Mouse (Mus musculus) hindbrain, embryonic 12.5 days (tissue): ENCODE results near the gene Tbc1d23. TPM values are rescaled to one million over a fixed set of nuclear protein-coding genes. Genes with fewer than 3 reads are reported as not detected.
A peak's percentile ranks its signal among the peaks of the same experiment; 100 is the strongest.

Source experiments
- ATAC-seq: fragments of 200-750 bp; cut with Nextera tagmentation; 2 replicates; pipeline ENCODE4 v1.8.0; 2017; ENCODE audit warnings: moderate TSS enrichment; ENCODE audit not compliant: low FRiP score
- H3K27ac ChIP-seq: fragments of 300-500 bp; sonication (generic); 2 replicates; pipeline ENCODE4 v1.5.1; 2016; ENCODE audit warnings: mild to moderate bottlenecking
- H3K27me3 ChIP-seq: fragments of 300-500 bp; sonication (generic); 2 replicates; pipeline ENCODE4 v1.6.1; 2016; ENCODE audit warnings: mild to moderate bottlenecking
- H3K36me3 ChIP-seq: fragments of 300-500 bp; sonication (generic); 2 replicates; pipeline ENCODE4 v1.6.1; 2016; ENCODE audit warnings: mild to moderate bottlenecking
- H3K4me1 ChIP-seq: fragments of 300-500 bp; sonication (generic); 2 replicates; pipeline ENCODE4 v1.6.1; 2016
- H3K4me2 ChIP-seq: fragments of 300-500 bp; sonication (generic); replicated peaks from 2 replicates; pipeline ENCODE4 v1.6.1; 2016; ENCODE audit warnings: mild to moderate bottlenecking
- H3K4me3 ChIP-seq: fragments of 300-500 bp; sonication (generic); 2 replicates; pipeline ENCODE4 v1.5.1; 2016; ENCODE audit warnings: mild to moderate bottlenecking
- H3K9ac ChIP-seq: fragments of 300-500 bp; sonication (generic); 2 replicates; pipeline ENCODE4 v1.6.1; 2016; ENCODE audit warnings: mild to moderate bottlenecking, moderate library complexity
- H3K9me3 ChIP-seq: fragments of 300-500 bp; sonication (generic); replicated peaks from 2 replicates; pipeline ENCODE4 v1.6.1; 2016; ENCODE audit warnings: mild to moderate bottlenecking
- WGBS: fragments of 180-500 bp; shearing (Covaris S2); methylation state at CpG from one replicate; pipeline ENCODE4 v1.1.7; 2016; 5-methylcytosine and 5-hydroxymethylcytosine counted together
- polyA plus RNA-seq: library from polyadenylated mRNA; unstranded; fragments of >200 nt; fragmentation: Nextera tagmentation; extraction: Ambion mirVana; gene quantifications from 2 replicates; pipeline ENCODE4 v1.2.1, GENCODE M21; 2016

The Tbc1d23 gene
- polyA plus RNA-seq, 1 experiment from 2014 or later = 31.7 TPM

- peaks cover 46% of the 10 kb centered on the region for H3K36me3 ChIP-seq
- no peaks in the 10 kb centered on the region for H3K4me1 ChIP-seq
- H3K4me2 ChIP-seq = no peak overlapping the region
- H3K9ac ChIP-seq = no peak overlapping the region
- H3K27ac ChIP-seq = no peak overlapping the region
- H3K27me3 ChIP-seq = no peaks in the 10 kb centered on the region
- no peaks in the 10 kb centered on the region for H3K9me3 ChIP-seq
- no peak for ATAC-seq
- WGBS = 94% methylated on average over 5 of the region's 5 CpGs
- no peak overlapping the region for H3K4me3 ChIP-seq
These were observed 86.6 kb downstream of the Tbc1d23 start for GRCm38 (mm10) chr16:57144741-57145140.

GRCm38 (mm10) chr16:57133611-57134010, 97.7 kb downstream of the Tbc1d23 start:
- Histone ChIP-seq H3K4me3 (no peak overlapping the region), H3K4me1 (peaks cover 11% of the 10 kb centered on the region), H3K9ac (no peak overlapping the region), H3K36me3 (peaks cover 24% of the 10 kb centered on the region), H3K4me2 (no peak overlapping the region), H3K27ac (no peak overlapping the region), H3K27me3 (no peaks in the 10 kb centered on the region), H3K9me3 (no peaks in the 10 kb centered on the region)
- WGBS = 95% methylated on average over 6 of the region's 6 CpGs
- no peak for ATAC-seq

GRCm38 (mm10) chr16:57132326-57132725, 99.0 kb downstream of the Tbc1d23 start:
- Histone ChIP-seq H3K27ac (no peak overlapping the region), H3K4me1 (peaks cover 11% of the 10 kb centered on the region), H3K4me3 (no peak overlapping the region), H3K9me3 (no peaks in the 10 kb centered on the region), H3K4me2 (no peak overlapping the region), H3K36me3 (peaks cover 21% of the 10 kb centered on the region), H3K27me3 (no peaks in the 10 kb centered on the region), H3K9ac (no peak overlapping the region)
- ATAC-seq = no peak
- WGBS = 74% methylated on average over 1 of the region's 1 CpGs

- Histone ChIP-seq H3K4me2 (no peak overlapping the region), H3K27me3 (no peaks in the 10 kb centered on the region), H3K36me3 (peaks cover 16% of the 10 kb centered on the region), H3K9me3 (no peaks in the 10 kb centered on the region), H3K4me3 (no peak overlapping the region), H3K4me1 (peaks cover 11% of the 10 kb centered on the region), H3K27ac (no peak overlapping the region), H3K9ac (no peak overlapping the region)
- no peak for ATAC-seq
- 48% methylated on average over 4 of the region's 4 CpGs for WGBS
These were observed 99.8 kb downstream of the Tbc1d23 start for GRCm38 (mm10) chr16:57131544-57131943.

GRCm38 (mm10) chr16:57130752-57131400, 100.4 kb downstream of the Tbc1d23 start:
- Histone ChIP-seq H3K27me3 (no peaks in the 10 kb centered on the region), H3K9ac (no peak overlapping the region), H3K36me3 (peaks cover 11% of the 10 kb centered on the region), H3K4me3 (no peak overlapping the region), H3K4me1 (peaks cover 11% of the 10 kb centered on the region), H3K27ac (no peak overlapping the region), H3K9me3 (no peaks in the 10 kb centered on the region), H3K4me2 (no peak overlapping the region)
- 77% methylated on average over 3 of the region's 3 CpGs for WGBS
- no peak for ATAC-seq

- no peak overlapping the region for H3K9ac ChIP-seq
These were observed 103.5 kb downstream of the Tbc1d23 start for GRCm38 (mm10) chr16:57127825-57128224.

GRCm38 (mm10) chr16:57126268-57126667, 105.0 kb downstream of the Tbc1d23 start:
- Histone ChIP-seq H3K36me3 (no peaks in the 10 kb centered on the region), H3K4me1 (peaks cover 21% of the 10 kb centered on the region), H3K27me3 (no peaks in the 10 kb centered on the region), H3K4me2 (no peak overlapping the region), H3K4me3 (no peak overlapping the region), H3K9me3 (no peaks in the 10 kb centered on the region), H3K9ac (no peak overlapping the region), H3K27ac (no peak overlapping the region)
- ATAC-seq = no peak
- 77% methylated on average over 4 of the region's 4 CpGs for WGBS

More at GRCm38 (mm10) chr16:57127825-57128224, 103.5 kb downstream of the Tbc1d23 start:
- Histone ChIP-seq H3K27me3 (no peaks in the 10 kb centered on the region), H3K4me2 (no peak overlapping the region), H3K4me1 (peaks cover 22% of the 10 kb centered on the region), H3K4me3 (no peak overlapping the region), H3K9me3 (no peaks in the 10 kb centered on the region), H3K27ac (no peak overlapping the region), H3K36me3 (no peaks in the 10 kb centered on the region)
- WGBS = 80% methylated on average over 2 of the region's 2 CpGs
- no peak for ATAC-seq

GRCm38 (mm10) chr16:57122682-57123445, 108.4 kb downstream of the Tbc1d23 start:
- Histone ChIP-seq H3K36me3 (no peaks in the 10 kb centered on the region), H3K27me3 (no peaks in the 10 kb centered on the region), H3K27ac (no peak overlapping the region), H3K4me2 (peak overlapping the region; percentile 78), H3K9me3 (no peaks in the 10 kb centered on the region), H3K4me3 (peak overlapping the region; percentile 83), H3K9ac (peak overlapping the region; percentile 85), H3K4me1 (peaks cover 16% of the 10 kb centered on the region)
- ATAC-seq = no peak
- WGBS = 66% methylated on average over 6 of the region's 6 CpGs

- Histone ChIP-seq H3K9ac (peak overlapping the region; percentile 85), H3K36me3 (no peaks in the 10 kb centered on the region), H3K4me1 (peaks cover 16% of the 10 kb centered on the region), H3K4me2 (peak overlapping the region; percentile 78), H3K4me3 (peak overlapping the region; percentile 83), H3K9me3 (no peaks in the 10 kb centered on the region), H3K27me3 (no peaks in the 10 kb centered on the region), H3K27ac (peak overlapping the region; percentile 95)
- ATAC-seq = no peak; the same call in none of the 2 replicates
- WGBS = under 1% methylated on average over 58 of the region's 59 CpGs
These were observed 109.4 kb downstream of the Tbc1d23 start for GRCm38 (mm10) chr16:57121816-57122415.

- WGBS = under 1% methylated on average over 37 of the region's 37 CpGs
- H3K4me1 ChIP-seq = peaks cover 16% of the 10 kb centered on the region
These were observed 110.1 kb downstream of the Tbc1d23 start, which contains the start of gene Tomm70a for GRCm38 (mm10) chr16:57120913-57121815. TSS of gene Tomm70a (plus strand) at chr16:57121703.

More at GRCm38 (mm10) chr16:57120913-57121815, 110.1 kb downstream of the Tbc1d23 start, which contains the start of gene Tomm70a:
- Histone ChIP-seq H3K4me3 (peak within 1 kb of the TSS; percentile 83), H3K4me2 (peak within 1 kb of the TSS; percentile 78), H3K36me3 (no peaks in the 10 kb centered on the region), H3K9me3 (no peaks in the 10 kb centered on the region), H3K27me3 (no peaks in the 10 kb centered on the region), H3K27ac (peak within 1 kb of the TSS; percentile 95), H3K9ac (peak within 1 kb of the TSS; percentile 85)
- ATAC-seq = peak; percentile 100
